Comparison of ENCODE assay signal across 10 mouse cellular contexts in genomic region chr1:167638053-167638452, GRCm38 (mm10). TPM values are rescaled to one million over a fixed set of nuclear protein-coding genes. Genes with fewer than 3 reads are reported as not detected.
DNase-seq lines count a peak whose midpoint lies in the region; ATAC-seq and TF ChIP-seq lines count a peak whose summit lies in the region.
"Had no signal": no experiment of that assay in that cellular context is flagged by ENCODE, and none has a peak within 500 bp of the region (broad histone marks: within the 10 kb centered on the region; RNA-seq: fewer than 3 reads in every experiment).

No protein-coding gene starts in this region.

- peak; percentile 86 for TF ChIP-seq CTCF in ES-Bruce4 (IDR thresholded peaks at IDR 0.05; ENCODE audit: low read depth, low read length)

- H3K36me3 ChIP-seq in ES-Bruce4 (ENCODE audit: control insufficient read depth, insufficient read depth, low read length, poor library complexity, severe bottlenecking), result no peaks in the 10 kb centered on the region
- no peaks in the 10 kb centered on the region for H3K36me3 ChIP-seq in embryonic facial prominence, embryonic 11.5 days (replicated peaks; ENCODE audit: control insufficient read depth, insufficient read depth, low read depth, low read length)
- no peaks in the 10 kb centered on the region for H3K36me3 ChIP-seq in limb, embryonic 11.5 days (ENCODE audit: control insufficient read depth, insufficient read depth, low read length)
- H3K36me3 ChIP-seq: embryonic facial prominence, embryonic 12.5 days had no signal

- no peak overlapping the region for H3K9ac ChIP-seq in ES-Bruce4 (ENCODE audit: low read depth, poor library complexity, severe bottlenecking)
- no peak overlapping the region for H3K9ac ChIP-seq in embryonic facial prominence, embryonic 11.5 days (replicated peaks; ENCODE audit: low read length)
- no peak overlapping the region for H3K9ac ChIP-seq in limb, embryonic 11.5 days (ENCODE audit: low read length)
- H3K9ac ChIP-seq: embryonic facial prominence, embryonic 12.5 days had no signal

- no peak for TF ChIP-seq POLR2A in ES-Bruce4 (IDR thresholded peaks at IDR 0.05; ENCODE audit: insufficient read depth, low read length)

- H3K4me2 ChIP-seq in embryonic facial prominence, embryonic 11.5 days (ENCODE audit: low read depth, low read length), result no peak overlapping the region
- no peak overlapping the region for H3K4me2 ChIP-seq in limb, embryonic 11.5 days (ENCODE audit: low read depth, severe bottlenecking)
- H3K4me2 ChIP-seq: embryonic facial prominence, embryonic 12.5 days had no signal

- intact Hi-C loops in heart, postnatal 25 days (cut with DNase I), result no loop called here

- peak; percentile 73 for DNase-seq in heart, postnatal 4 days
- no peak for DNase-seq in heart, postnatal 25 days (ENCODE audit: low spot score)
- peak; percentile 29 for DNase-seq in 3T3-L1 (ENCODE audit: low read depth, low spot score)
- peak; percentile 68 for DNase-seq in embryonic facial prominence, embryonic 11.5 days (ENCODE audit: low spot score)
- peak; percentile 75 for DNase-seq in limb, embryonic 11.5 days (ENCODE audit: low spot score)
- peak; percentile 61 for DNase-seq in right cerebral cortex, postnatal 4 days
- DNase-seq in spleen, adult 12 weeks (ENCODE audit: low spot score), result no peak

- no peak for TF ChIP-seq EP300 in ES-Bruce4 (IDR thresholded peaks at IDR 0.05; ENCODE audit: insufficient read depth, low read depth, low read length)

- H3K4me1 ChIP-seq in ES-Bruce4 (ENCODE audit: control insufficient read depth, insufficient read depth, low read length), result peaks cover 2% of the 10 kb centered on the region
- no peaks in the 10 kb centered on the region for H3K4me1 ChIP-seq in embryonic facial prominence, embryonic 11.5 days (ENCODE audit: control insufficient read depth, insufficient read depth, low read length)
- H3K4me1 ChIP-seq in limb, embryonic 11.5 days (ENCODE audit: control insufficient read depth, insufficient read depth, low read length), result no peaks in the 10 kb centered on the region
- H3K4me1 ChIP-seq: embryonic facial prominence, embryonic 12.5 days had no signal

- no peak overlapping the region for H3K4me3 ChIP-seq in ES-Bruce4 (ENCODE audit: low read depth, low read length)
- no peak overlapping the region for H3K4me3 ChIP-seq in embryonic facial prominence, embryonic 11.5 days (ENCODE audit: low read depth, low read length)
- H3K4me3 ChIP-seq in limb, embryonic 11.5 days (ENCODE audit: low read depth, low read length), result no peak overlapping the region
- H3K4me3 ChIP-seq: embryonic facial prominence, embryonic 12.5 days had no signal

- ATAC-seq in embryonic facial prominence, embryonic 11.5 days (replicated peaks; ENCODE audit: insufficient number of reproducible peaks, low FRiP score, low TSS enrichment, low read depth), result no peak
- no peak for ATAC-seq in limb, embryonic 11.5 days (ENCODE audit: insufficient number of reproducible peaks, low FRiP score, low TSS enrichment, low read depth)

- no peak overlapping the region for H3K27ac ChIP-seq in ES-Bruce4 (ENCODE audit: insufficient read depth, low read length)
- H3K27ac ChIP-seq in embryonic facial prominence, embryonic 11.5 days (replicated peaks; ENCODE audit: low read depth, low read length), result no peak overlapping the region
- H3K27ac ChIP-seq in limb, embryonic 11.5 days (replicated peaks; ENCODE audit: low read depth, low read length), result no peak overlapping the region
- H3K27ac ChIP-seq: embryonic facial prominence, embryonic 12.5 days had no signal

- 25% methylated on average over 13 of the region's 13 CpGs for WGBS in embryonic facial prominence, embryonic 11.5 days
- WGBS in limb, embryonic 11.5 days, result 34% methylated on average over 13 of the region's 13 CpGs

- H3K27me3 ChIP-seq in ES-Bruce4 (ENCODE audit: control insufficient read depth, insufficient read depth, low read length, poor library complexity, severe bottlenecking), result no peaks in the 10 kb centered on the region
- no peaks in the 10 kb centered on the region for H3K27me3 ChIP-seq in embryonic facial prominence, embryonic 11.5 days (ENCODE audit: control insufficient read depth, insufficient read depth, low read length)
- H3K27me3 ChIP-seq in limb, embryonic 11.5 days (ENCODE audit: control insufficient read depth, insufficient read depth, low read length), result 0 out of 2 replicates have a peak, but pooled peaks cover 2% of the 10 kb centered on the region
- H3K27me3 ChIP-seq: embryonic facial prominence, embryonic 12.5 days had no signal

- H3K9me3 ChIP-seq in ES-Bruce4 (replicated peaks; ENCODE audit: control insufficient read depth, insufficient read depth, low read length, poor library complexity, severe bottlenecking), result no peaks in the 10 kb centered on the region
- no peaks in the 10 kb centered on the region for H3K9me3 ChIP-seq in embryonic facial prominence, embryonic 11.5 days (replicated peaks; ENCODE audit: control insufficient read depth, low read length)
- no peaks in the 10 kb centered on the region for H3K9me3 ChIP-seq in limb, embryonic 11.5 days (ENCODE audit: control insufficient read depth, low read length)
- H3K9me3 ChIP-seq: embryonic facial prominence, embryonic 12.5 days had no signal

RNA-seq across cellular contexts. Expression of gene Rxrg, which starts 39.9 kb away (rescaled TPM):
- 1 to 10 TPM; 6.1 to 6.3 TPM for total RNA-seq in heart, postnatal 4 days (2021)
- total RNA-seq in heart, postnatal 25 days (2021), result 10 to 100 TPM; 63.8 to 66.6 TPM
- polyA plus RNA-seq in ES-Bruce4 (2011; ENCODE audit: insufficient read depth, insufficient read length, low read depth, missing spikeins), result not detected in 2 replicates
- polyA plus RNA-seq in embryonic facial prominence, embryonic 11.5 days (2014; fragmentation: Nextera tagmentation; extraction: Ambion mirVana), result 5.7 and 6.9 TPM in 2 replicates
- 4.5 and 4.9 TPM in 2 replicates for polyA plus RNA-seq in limb, embryonic 11.5 days (2014; fragmentation: Nextera tagmentation; extraction: Ambion mirVana)

RNA-seq across cellular contexts. Expression of gene Lmx1a, which starts 51.0 kb away (rescaled TPM):
- not detected for total RNA-seq in heart, postnatal 4 days (2021)
- not detected for total RNA-seq in heart, postnatal 25 days (2021)
- 0.18 and 0.21 TPM in 2 replicates for polyA plus RNA-seq in ES-Bruce4 (2011; ENCODE audit: insufficient read depth, insufficient read length, low read depth, missing spikeins)
- 2.6 and 2.9 TPM in 2 replicates for polyA plus RNA-seq in embryonic facial prominence, embryonic 11.5 days (2014; fragmentation: Nextera tagmentation; extraction: Ambion mirVana)
- 0.97 and 1.1 TPM in 2 replicates for polyA plus RNA-seq in limb, embryonic 11.5 days (2014; fragmentation: Nextera tagmentation; extraction: Ambion mirVana)
- total RNA-seq: left cerebral cortex, postnatal 10 days had no signal

Comparison
In these comparisons a context has a peak if more than half of its experiments do, and no peak if none do; other contexts are left out.
1. DNase-seq: peak in heart, postnatal 4 days (single experiment), 3T3-L1 (single experiment), embryonic facial prominence, embryonic 11.5 days (single experiment), limb, embryonic 11.5 days (single experiment) and right cerebral cortex, postnatal 4 days (single experiment); none in heart, postnatal 25 days (single experiment) and spleen, adult 12 weeks (single experiment).